Mouse (Mus musculus) splenic B cell, adult 2 months (primary cell): ENCODE measurements at regions not wholly inside any gene's neighbourhood (a gene's known extent, or its start where the extent isn't known, plus 50 kb on each side); places are given as distances from the start of the nearest gene placed in this dataset.

ENCODE experiments used
- DNase-seq: peaks from one replicate; pipeline ENCODE4 v3.0.0-alpha.2; 2011; ENCODE audit warnings: low read depth, low spot score
- H3K27me3 ChIP-seq: 2 replicates; pipeline ENCODE4 v1.6.1; 2012; ENCODE audit warnings: mild to moderate bottlenecking, low read length, moderate library complexity, mixed read lengths; ENCODE audit not compliant: control insufficient read depth, poor library complexity, insufficient read depth, severe bottlenecking
- H3K36me3 ChIP-seq: 2 replicates; pipeline ENCODE4 v1.6.1; 2012; ENCODE audit warnings: mild to moderate bottlenecking, low read length, moderate library complexity, mixed read lengths; ENCODE audit not compliant: control insufficient read depth, poor library complexity, insufficient read depth, severe bottlenecking

DNA sequence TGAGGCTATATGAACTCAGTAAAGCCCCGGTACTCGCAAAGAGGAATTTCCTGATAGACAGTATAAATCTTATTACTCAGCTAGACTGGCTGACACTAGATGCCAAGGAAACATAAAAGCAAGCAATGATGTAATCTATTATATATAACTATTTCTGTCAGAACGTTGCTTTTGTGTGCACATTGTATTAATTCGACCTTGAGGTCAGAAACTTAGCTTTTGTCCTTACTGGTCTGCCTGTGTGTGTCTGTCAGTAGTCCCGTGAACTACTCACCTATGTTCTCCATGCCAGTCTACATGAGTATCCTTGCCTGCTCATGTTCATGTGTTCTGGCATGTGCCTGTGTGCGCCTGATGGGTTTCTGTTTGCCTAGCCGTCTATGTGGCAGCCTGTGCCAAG, 70.5 kb downstream of the Tmx1 start:
- Histone ChIP-seq H3K36me3 (no peaks in the 10 kb centered on the region), H3K27me3 (no peaks in the 10 kb centered on the region)
- no peak for DNase-seq

- no peaks in the 10 kb centered on the region for H3K36me3 ChIP-seq
- no peaks in the 10 kb centered on the region for H3K27me3 ChIP-seq
- no peak for DNase-seq
Measured at GRCm38 (mm10) chr12:70524703-70525102, 71.8 kb downstream of the Tmx1 start.

- no peak for DNase-seq
- Histone ChIP-seq H3K27me3 (no peaks in the 10 kb centered on the region), H3K36me3 (no peaks in the 10 kb centered on the region)
Measured at GRCm38 (mm10) chr12:70531661-70532060, 78.8 kb downstream of the Tmx1 start.

- no peaks in the 10 kb centered on the region for H3K36me3 ChIP-seq
- H3K27me3 ChIP-seq = no peaks in the 10 kb centered on the region
- DNase-seq = no peak
Measured at GRCm38 (mm10) chr12:70532225-70532624, 79.3 kb downstream of the Tmx1 start.

DNA sequence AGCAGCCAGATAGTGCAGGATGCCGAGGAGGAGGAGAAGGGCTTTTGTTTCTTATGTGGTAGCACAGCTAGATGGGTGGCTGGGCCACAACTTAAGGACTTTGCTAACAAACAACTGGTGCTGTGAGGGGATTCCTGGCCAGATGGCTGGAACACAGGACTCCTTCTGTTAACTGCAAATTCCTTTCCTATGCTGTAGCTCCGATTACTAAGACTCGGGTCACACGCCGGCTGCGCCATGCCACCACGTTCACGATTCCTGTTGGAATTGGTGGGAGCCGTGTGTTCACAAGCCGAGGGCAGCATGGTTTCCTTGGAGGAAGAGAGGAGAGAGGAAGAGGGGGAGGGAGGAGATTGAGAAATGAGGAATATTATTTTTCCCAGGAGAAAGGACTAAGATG, 79.9 kb downstream of the Tmx1 start:
- Histone ChIP-seq H3K27me3 (no peaks in the 10 kb centered on the region), H3K36me3 (no peaks in the 10 kb centered on the region)
- DNase-seq = no peak

GRCm38 (mm10) chr12:70533375-70533935, 80.6 kb downstream of the Tmx1 start:
- no peak for DNase-seq
- no peaks in the 10 kb centered on the region for H3K36me3 ChIP-seq
- H3K27me3 ChIP-seq = no peaks in the 10 kb centered on the region

DNA sequence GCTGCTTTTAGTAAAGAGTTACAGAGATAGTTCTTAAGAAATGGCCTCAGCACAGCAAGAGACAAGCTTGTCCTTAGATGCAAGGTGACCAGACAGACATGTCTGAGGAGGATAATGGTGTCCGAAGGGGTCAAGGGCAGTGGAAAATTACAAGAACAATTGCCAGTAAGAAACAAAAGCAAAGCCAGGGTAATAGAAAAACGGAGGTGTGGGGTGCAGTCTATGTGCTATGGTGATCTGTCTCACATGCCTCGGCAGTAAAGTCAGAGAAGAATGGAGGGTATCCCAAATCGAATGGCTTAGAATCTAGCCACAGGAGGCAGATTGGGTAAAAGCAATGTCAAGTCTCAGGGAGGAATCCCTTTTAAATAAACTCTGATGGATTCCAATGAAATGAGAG, 86.2 kb downstream of the Tmx1 start:
- no peaks in the 10 kb centered on the region for H3K36me3 ChIP-seq
- H3K27me3 ChIP-seq = no peaks in the 10 kb centered on the region
- DNase-seq = no peak

DNA sequence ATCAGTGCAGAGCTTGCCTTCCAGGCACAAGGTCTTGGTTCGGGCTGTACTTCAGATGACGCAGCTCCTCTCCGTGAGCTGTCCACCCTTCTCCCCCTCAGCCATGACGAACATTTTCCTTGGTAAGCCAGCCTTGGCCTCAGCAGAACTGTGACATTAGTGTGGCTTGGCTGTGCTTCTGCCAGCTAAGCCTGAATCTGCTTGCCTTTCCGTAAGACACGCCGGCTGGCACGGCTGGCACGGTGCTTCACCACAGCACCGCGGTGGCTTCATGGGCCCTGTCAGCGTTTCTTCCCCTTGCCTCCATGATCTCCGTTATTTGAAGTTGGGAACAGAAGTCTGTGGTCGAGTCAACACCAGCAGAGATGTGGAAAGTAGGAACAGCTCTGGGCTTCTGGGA, 87.0 kb downstream of the Tmx1 start:
- Histone ChIP-seq H3K27me3 (no peaks in the 10 kb centered on the region), H3K36me3 (no peaks in the 10 kb centered on the region)
- no peak for DNase-seq

- DNase-seq = no peak
- Histone ChIP-seq H3K27me3 (no peaks in the 10 kb centered on the region), H3K36me3 (no peaks in the 10 kb centered on the region)
Measured at GRCm38 (mm10) chr12:70541432-70541831, 88.5 kb downstream of the Tmx1 start.

GRCm38 (mm10) chr12:70543299-70543698, 90.4 kb downstream of the Tmx1 start:
- no peak for DNase-seq

DNA sequence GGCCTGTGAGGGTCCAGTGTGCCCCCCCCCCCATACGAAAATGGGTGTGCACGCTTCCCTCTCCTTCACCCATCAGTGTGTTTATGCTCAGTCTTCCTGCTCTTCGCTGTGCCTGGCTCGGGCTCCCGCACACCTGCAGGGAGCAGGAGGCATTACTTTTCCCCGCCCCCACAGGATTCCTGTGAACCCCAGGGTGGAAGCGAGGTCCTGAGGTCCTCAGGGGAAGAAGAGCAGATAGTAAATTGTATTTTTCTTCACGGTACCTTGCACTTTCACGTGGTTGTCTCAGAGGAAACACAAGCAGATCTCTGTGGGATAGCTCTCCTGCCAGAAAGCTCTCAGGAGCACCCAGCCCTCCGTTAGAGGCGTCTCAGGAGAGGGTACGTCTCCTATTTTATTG, 91.4 kb downstream of the Tmx1 start:
- Histone ChIP-seq H3K27me3 (no peaks in the 10 kb centered on the region), H3K36me3 (no peaks in the 10 kb centered on the region)
- no peak for DNase-seq

More at GRCm38 (mm10) chr12:70543299-70543698, 90.4 kb downstream of the Tmx1 start:
- H3K36me3 ChIP-seq = no peaks in the 10 kb centered on the region
- H3K27me3 ChIP-seq = no peaks in the 10 kb centered on the region

- no peak for DNase-seq
- H3K36me3 ChIP-seq = no peaks in the 10 kb centered on the region
Measured at GRCm38 (mm10) chr12:70544850-70545510, 92.1 kb downstream of the Tmx1 start.

GRCm38 (mm10) chr12:70547199-70547598, 94.3 kb downstream of the Tmx1 start:
- DNase-seq = no peak
- H3K27me3 ChIP-seq = no peaks in the 10 kb centered on the region
- no peaks in the 10 kb centered on the region for H3K36me3 ChIP-seq

More at GRCm38 (mm10) chr12:70544850-70545510, 92.1 kb downstream of the Tmx1 start:
- no peaks in the 10 kb centered on the region for H3K27me3 ChIP-seq

- no peaks in the 10 kb centered on the region for H3K27me3 ChIP-seq
- no peaks in the 10 kb centered on the region for H3K36me3 ChIP-seq
- DNase-seq = no peak
Measured at GRCm38 (mm10) chr12:70549296-70549695, 96.4 kb downstream of the Tmx1 start.

DNA sequence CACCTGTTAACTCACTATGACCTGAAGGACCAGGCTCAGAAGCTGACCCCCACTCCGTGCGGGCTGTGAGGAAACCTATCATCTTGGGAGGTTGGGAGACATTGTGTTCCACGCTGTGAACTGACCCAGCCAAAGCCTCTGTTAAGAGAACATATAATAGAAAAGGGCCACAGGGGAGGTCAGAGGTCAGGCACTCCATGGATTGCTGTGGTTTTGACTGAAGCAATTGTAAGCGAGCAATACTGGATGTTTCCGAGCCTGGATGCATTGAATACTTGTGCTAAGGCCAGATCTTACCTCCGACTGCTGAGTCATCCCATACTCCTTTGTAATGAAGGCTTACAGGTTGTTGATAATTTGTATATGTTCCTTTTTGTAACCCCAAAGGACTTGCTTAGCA, 101.0 kb downstream of the Tmx1 start:
- no peaks in the 10 kb centered on the region for H3K36me3 ChIP-seq
- DNase-seq = no peak
- no peaks in the 10 kb centered on the region for H3K27me3 ChIP-seq

GRCm38 (mm10) chr12:70554586-70554985, 101.7 kb downstream of the Tmx1 start:
- DNase-seq = no peak
- Histone ChIP-seq H3K36me3 (no peaks in the 10 kb centered on the region), H3K27me3 (no peaks in the 10 kb centered on the region)
